Mouse (Mus musculus): Measurements from ENCODE around the gene Mlc1.

The Mlc1 gene

DNA sequence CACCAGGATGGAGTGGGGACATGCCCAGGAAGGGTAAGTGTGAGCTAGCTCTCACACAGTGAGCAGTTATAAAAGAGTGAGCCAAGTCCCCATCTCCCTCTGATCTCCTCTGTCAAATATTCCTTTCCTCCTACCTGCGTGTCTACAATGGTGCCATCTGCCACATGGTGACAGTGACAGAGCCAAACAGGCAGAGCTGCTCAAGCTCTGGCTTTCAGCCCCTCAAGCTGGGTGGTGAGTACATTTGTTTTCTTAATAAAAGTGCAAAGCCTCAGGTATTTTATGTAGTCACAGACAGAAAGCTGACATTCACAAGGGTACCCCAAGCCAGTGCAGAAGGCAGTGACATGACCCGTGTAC lies 41.5 kb downstream of the Mlc1 start:
- no peak for ATAC-seq (ENCODE audit: low TSS enrichment)

DNA sequence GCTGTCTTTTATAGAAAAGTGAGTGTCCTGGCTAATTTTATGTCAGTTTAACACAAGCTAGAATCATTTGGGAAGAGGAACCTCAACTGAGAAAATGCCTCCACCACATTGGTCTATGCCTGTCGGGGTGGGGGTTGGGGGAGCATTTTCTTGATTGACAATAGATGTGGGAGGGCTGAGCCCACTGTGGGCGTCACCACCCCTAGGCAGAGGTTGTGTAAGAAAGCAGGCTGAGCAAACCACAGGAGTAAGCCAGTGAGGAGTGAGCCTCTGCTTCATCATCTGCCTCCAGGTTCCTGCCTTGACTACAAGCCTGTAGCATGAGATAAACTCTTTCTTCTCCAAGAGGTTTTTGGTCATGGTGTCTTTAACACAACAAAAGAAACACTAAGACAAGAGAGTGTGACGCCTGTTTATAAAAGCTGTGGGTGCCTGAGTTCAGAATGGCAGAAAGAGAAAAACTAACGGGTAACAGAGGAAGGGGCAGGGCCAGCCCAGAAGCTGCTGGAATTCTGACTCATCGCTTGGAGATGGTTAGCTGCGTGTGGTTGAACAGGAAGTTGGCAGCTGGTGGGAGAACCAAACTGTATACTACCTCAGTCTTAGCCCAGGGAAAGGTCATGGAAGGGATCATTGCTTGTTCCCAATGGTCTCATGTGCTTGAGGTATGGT lies 42.1 kb downstream of the Mlc1 start:
- no peak for ATAC-seq (ENCODE audit: low TSS enrichment)

- peak; percentile 69; the same call in 1 of the 2 replicates for ATAC-seq (ENCODE audit: low TSS enrichment)
Observed at GRCm38 (mm10) chr15:88934141-88934540, 44.7 kb downstream of the Mlc1 start.

DNA sequence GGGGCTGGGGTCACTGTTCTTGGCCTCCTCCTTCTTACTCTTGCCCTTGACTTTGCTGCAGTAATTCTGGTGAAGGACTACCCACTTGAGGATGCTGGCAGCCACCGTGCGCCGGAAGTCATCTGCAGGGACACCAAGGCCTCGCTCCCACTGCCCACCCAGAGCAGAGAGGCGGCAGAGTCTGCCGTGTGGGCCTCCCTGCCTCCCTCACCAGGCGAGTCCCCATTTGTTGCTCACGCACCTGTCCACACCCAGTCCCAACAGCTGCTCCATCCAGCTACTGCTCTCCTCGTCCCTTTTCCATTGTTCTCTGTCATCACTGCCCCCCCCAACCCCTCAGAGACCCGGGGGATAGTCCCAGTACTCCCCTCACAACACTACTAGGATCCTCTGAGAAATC lies 46.1 kb downstream of the Mlc1 start:
- ATAC-seq (ENCODE audit: low TSS enrichment), result no peak

GRCm38 (mm10) chr15:88921992-88922310 lies 56.9 kb downstream of the Mlc1 start:
- no peak for ATAC-seq (ENCODE audit: low TSS enrichment)

- ATAC-seq (ENCODE audit: low TSS enrichment), result peak; percentile 89
Observed at GRCm38 (mm10) chr15:88921131-88921991, 57.4 kb downstream of the Mlc1 start.

- no peak for ATAC-seq (ENCODE audit: low TSS enrichment)
Observed at GRCm38 (mm10) chr15:88920065-88920464, 58.7 kb downstream of the Mlc1 start.

GRCm38 (mm10) chr15:88919328-88919727 lies 59.5 kb downstream of the Mlc1 start:
- no peak for ATAC-seq (ENCODE audit: low TSS enrichment)

DNA sequence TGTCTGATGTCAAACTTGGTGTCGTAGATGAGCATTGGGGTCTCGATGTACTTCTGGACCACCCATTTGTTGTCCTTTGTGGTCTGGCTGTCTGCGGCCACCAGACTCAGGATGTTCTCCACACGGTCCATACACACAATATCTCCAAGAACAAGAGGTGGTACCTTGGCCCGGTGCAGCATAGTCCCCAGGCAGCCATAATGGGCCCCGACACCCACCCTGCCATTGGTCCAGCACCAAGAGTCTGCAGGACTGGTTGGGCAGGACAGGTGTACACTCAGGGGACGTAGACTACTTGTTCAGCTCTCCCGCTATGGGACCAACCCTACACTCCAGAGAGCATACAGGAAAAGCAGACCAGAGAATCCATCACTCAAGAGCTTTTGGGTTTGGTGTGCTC lies 61.7 kb downstream of the Mlc1 start:
- ATAC-seq (ENCODE audit: low TSS enrichment), result no peak

DNA sequence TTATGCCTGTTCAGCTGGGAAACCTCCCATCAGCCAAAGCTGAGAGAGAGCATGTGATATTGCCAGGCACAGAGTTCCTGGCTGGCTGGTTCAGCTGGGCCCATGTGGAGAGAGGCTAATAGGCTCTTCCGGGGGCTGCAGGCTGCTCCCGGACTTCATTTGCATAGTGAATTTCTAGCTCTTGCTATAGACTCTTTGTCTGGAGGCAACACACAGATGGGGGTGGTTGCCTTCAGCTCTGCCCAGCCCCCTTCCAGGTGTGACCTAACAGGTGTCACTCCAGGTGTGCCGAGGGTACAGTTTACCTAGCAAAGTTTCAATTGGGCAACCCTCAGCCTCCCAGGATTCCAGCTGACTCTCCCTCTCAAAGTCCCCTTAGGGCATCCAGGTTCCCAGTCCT lies 62.4 kb downstream of the Mlc1 start:
- no peak for ATAC-seq (ENCODE audit: low TSS enrichment)

GRCm38 (mm10) chr15:88915046-88915445 lies 63.8 kb downstream of the Mlc1 start:
- ATAC-seq (ENCODE audit: low TSS enrichment), result no peak

DNA sequence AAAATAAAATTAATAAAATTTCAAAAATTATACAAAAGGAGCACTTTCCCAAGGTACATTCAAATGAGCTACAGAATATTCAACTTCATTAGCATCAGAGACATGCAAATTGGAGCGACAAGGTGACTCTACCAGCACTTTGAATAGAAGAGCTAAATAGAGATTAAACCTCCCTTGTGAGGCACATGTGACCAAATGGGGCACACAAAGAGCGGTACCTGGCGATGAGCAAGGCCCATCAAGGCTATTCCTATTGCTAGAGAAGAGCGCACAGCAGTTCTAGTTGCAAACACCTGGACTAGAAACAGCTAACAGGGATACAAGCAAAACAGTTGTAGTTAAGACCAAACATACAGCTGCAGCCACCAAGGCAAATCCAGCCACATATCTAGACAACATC lies 72.5 kb downstream of the Mlc1 start:
- no peak for ATAC-seq (ENCODE audit: low TSS enrichment)
